Comparison of ENCODE assay signal across 8 mouse cellular contexts in genomic region chr15:98533881-98534627, GRCm38 (mm10). TPM values are rescaled to one million over a fixed set of nuclear protein-coding genes. Genes with fewer than 3 reads are reported as not detected.
DNase-seq lines count a peak whose midpoint lies in the region; ATAC-seq and TF ChIP-seq lines count a peak whose summit lies in the region.

Gene Kansl2, minus strand, starts transcription at chr15:98534264.

- H3K4me3 ChIP-seq in E14TG2a.4 (replicated peaks; ENCODE audit: low read length): peak within 1 kb of the TSS; percentile 94
- peak within 1 kb of the TSS; percentile 78 for H3K4me3 ChIP-seq in forebrain, embryonic 12.5 days (replicated peaks)
- peak within 1 kb of the TSS; percentile 92 for H3K4me3 ChIP-seq in heart, postnatal 0 days (ENCODE audit: low read depth, low read length)
- H3K4me3 ChIP-seq in liver, embryonic 16.5 days (ENCODE audit: low read depth, low read length): peak within 1 kb of the TSS; percentile 89
- H3K4me3 ChIP-seq in neural tube, embryonic 13.5 days: peak within 1 kb of the TSS; percentile 84
- H3K4me3 ChIP-seq in testis, adult 2 months (ENCODE audit: control insufficient read depth, low read depth, low read length): peak within 1 kb of the TSS; percentile 91

- H3K4me1 ChIP-seq in E14TG2a.4 (replicated peaks; ENCODE audit: low read depth, low read length): peaks cover 43% of the 10 kb centered on the region
- H3K4me1 ChIP-seq in forebrain, embryonic 12.5 days: peaks cover 23% of the 10 kb centered on the region
- H3K4me1 ChIP-seq in heart, postnatal 0 days (ENCODE audit: control insufficient read depth, insufficient read depth): peaks cover 11% of the 10 kb centered on the region; the same call in 1 of the 2 replicates
- peaks cover 12% of the 10 kb centered on the region for H3K4me1 ChIP-seq in liver, embryonic 16.5 days (ENCODE audit: control insufficient read depth, low read depth, low read length)
- peaks cover 28% of the 10 kb centered on the region for H3K4me1 ChIP-seq in neural tube, embryonic 13.5 days (replicated peaks)
- peaks cover 7% of the 10 kb centered on the region for H3K4me1 ChIP-seq in testis, adult 2 months (ENCODE audit: control insufficient read depth, insufficient read depth, low read length)

- peak; percentile 100 for ATAC-seq in forebrain, embryonic 12.5 days (ENCODE audit: low FRiP score)
- peak; percentile 100 for ATAC-seq in heart, postnatal 0 days (ENCODE audit: insufficient read depth, low read depth)
- peak; percentile 100 for ATAC-seq in liver, embryonic 16.5 days (ENCODE audit: low read depth)
- ATAC-seq in neural tube, embryonic 13.5 days (ENCODE audit: low read depth): peak; percentile 100

- H3K27ac ChIP-seq in forebrain, embryonic 12.5 days: peak within 1 kb of the TSS; percentile 99
- peak within 1 kb of the TSS; percentile 98 for H3K27ac ChIP-seq in heart, postnatal 0 days (ENCODE audit: low read depth)
- H3K27ac ChIP-seq in liver, embryonic 16.5 days (ENCODE audit: low read length): peak within 1 kb of the TSS; percentile 97
- peak within 1 kb of the TSS; percentile 100 for H3K27ac ChIP-seq in neural tube, embryonic 13.5 days (replicated peaks)
- peak within 1 kb of the TSS; percentile 97 for H3K27ac ChIP-seq in testis, adult 2 months (ENCODE audit: control insufficient read depth, insufficient read depth, low read depth, low read length)

- no peaks in the 10 kb centered on the region for H3K27me3 ChIP-seq in E14TG2a.4 (ENCODE audit: insufficient read depth, low read length)
- no peaks in the 10 kb centered on the region for H3K27me3 ChIP-seq in forebrain, embryonic 12.5 days
- no peaks in the 10 kb centered on the region for H3K27me3 ChIP-seq in heart, postnatal 0 days (ENCODE audit: control insufficient read depth, insufficient read depth, low read length)
- H3K27me3 ChIP-seq in liver, embryonic 16.5 days (ENCODE audit: control insufficient read depth, insufficient read depth, low read depth, low read length): no peaks in the 10 kb centered on the region
- no peaks in the 10 kb centered on the region for H3K27me3 ChIP-seq in neural tube, embryonic 13.5 days
- H3K27me3 ChIP-seq in testis, adult 2 months (ENCODE audit: control insufficient read depth, insufficient read depth, low read length): no peaks in the 10 kb centered on the region

- H3K9me3 ChIP-seq in E14TG2a.4 (ENCODE audit: low read length): no peaks in the 10 kb centered on the region
- H3K9me3 ChIP-seq in forebrain, embryonic 12.5 days: no peaks in the 10 kb centered on the region
- H3K9me3 ChIP-seq in heart, postnatal 0 days (replicated peaks; ENCODE audit: control insufficient read depth, low read length): no peaks in the 10 kb centered on the region
- H3K9me3 ChIP-seq in liver, embryonic 16.5 days (replicated peaks; ENCODE audit: control insufficient read depth, low read length): no peaks in the 10 kb centered on the region
- H3K9me3 ChIP-seq in neural tube, embryonic 13.5 days: no peaks in the 10 kb centered on the region

- TF ChIP-seq EP300 in heart, postnatal 0 days (IDR thresholded peaks at IDR 0.05; ENCODE audit: low read depth): peak; percentile 76; the same call in 1 of the 2 replicates

- peak; percentile 98 for DNase-seq in c-Kit-positive CD71-positive TER-119-positive erythroid progenitor cells, embryonic 14.5 days (ENCODE audit: low spot score)
- DNase-seq in heart, postnatal 0 days (ENCODE audit: low spot score): peak; percentile 99
- DNase-seq in kidney, postnatal 4 days: peak; percentile 97 to 98

- TF ChIP-seq CTCF in E14TG2a.4 (conservative IDR thresholded peaks at IDR 0.05; ENCODE audit: low read length): no peak
- TF ChIP-seq CTCF in heart, postnatal 0 days (IDR thresholded peaks at IDR 0.05; ENCODE audit: low read depth): no peak
- no peak for TF ChIP-seq CTCF in testis, adult 2 months (IDR thresholded peaks at IDR 0.05; ENCODE audit: control insufficient read depth, insufficient read depth, insufficient replicate concordance, low read depth, low read length)

- peak; percentile 98 for TF ChIP-seq POLR2A in testis, adult 2 months (IDR thresholded peaks at IDR 0.05; ENCODE audit: control insufficient read depth, low read depth, low read length)

- H3K9ac ChIP-seq in forebrain, embryonic 12.5 days: peak within 1 kb of the TSS; percentile 93
- peak within 1 kb of the TSS; percentile 91 for H3K9ac ChIP-seq in heart, postnatal 0 days (replicated peaks; ENCODE audit: low read depth, low read length)
- peak within 1 kb of the TSS; percentile 91 for H3K9ac ChIP-seq in liver, embryonic 16.5 days (ENCODE audit: low read depth, low read length)
- peak within 1 kb of the TSS; percentile 94 for H3K9ac ChIP-seq in neural tube, embryonic 13.5 days

- WGBS in forebrain, embryonic 12.5 days: under 1% methylated on average over 69 of the region's 70 CpGs
- 0% methylated on average over 67 of the region's 70 CpGs for WGBS in heart, postnatal 0 days
- WGBS in liver, embryonic 16.5 days (ENCODE audit: insufficient replicate concordance): under 1% methylated on average over 66 of the region's 70 CpGs
- WGBS in neural tube, embryonic 13.5 days: under 1% methylated on average over 69 of the region's 70 CpGs

- peak within 1 kb of the TSS; percentile 82 for H3K4me2 ChIP-seq in forebrain, embryonic 12.5 days
- H3K4me2 ChIP-seq in heart, postnatal 0 days (ENCODE audit: low read depth, low read length): peak within 1 kb of the TSS; percentile 90
- peak within 1 kb of the TSS; percentile 77 for H3K4me2 ChIP-seq in liver, embryonic 16.5 days (ENCODE audit: low read depth, low read length)
- H3K4me2 ChIP-seq in neural tube, embryonic 13.5 days: peak within 1 kb of the TSS; percentile 95

- peaks cover 54% of the 10 kb centered on the region for H3K36me3 ChIP-seq in E14TG2a.4 (ENCODE audit: insufficient read depth, low read length)
- H3K36me3 ChIP-seq in forebrain, embryonic 12.5 days (replicated peaks): peaks cover 33% of the 10 kb centered on the region
- H3K36me3 ChIP-seq in heart, postnatal 0 days (replicated peaks; ENCODE audit: control insufficient read depth, insufficient read depth, low read length): peaks cover 30% of the 10 kb centered on the region
- peaks cover 18% of the 10 kb centered on the region for H3K36me3 ChIP-seq in liver, embryonic 16.5 days (ENCODE audit: control insufficient read depth, insufficient read depth)
- peaks cover 37% of the 10 kb centered on the region for H3K36me3 ChIP-seq in neural tube, embryonic 13.5 days
- peaks cover 2% of the 10 kb centered on the region for H3K36me3 ChIP-seq in testis, adult 2 months (ENCODE audit: control insufficient read depth, insufficient read depth, low read length)

RNA-seq across cellular contexts. Expression of gene Kansl2, which starts in this region (rescaled TPM):
- polyA plus RNA-seq in forebrain, embryonic 12.5 days (2016; fragmentation: Nextera tagmentation; extraction: Ambion mirVana): 178 and 183 TPM in 2 replicates
- total RNA-seq in heart, postnatal 0 days (2014; rRNA removed; ENCODE audit: low replicate concordance): 58.7 and 62.3 TPM in 2 replicates
- 60.7 and 73.1 TPM in 2 replicates for polyA plus RNA-seq in heart, postnatal 0 days (2015; fragmentation: Nextera tagmentation; extraction: Ambion mirVana)
- polyA plus RNA-seq in liver, embryonic 16.5 days (2015; fragmentation: Nextera tagmentation; extraction: Ambion mirVana): 28.3 and 28.5 TPM in 2 replicates
- 132 and 147 TPM in 2 replicates for polyA plus RNA-seq in neural tube, embryonic 13.5 days (2015; fragmentation: Nextera tagmentation; extraction: Ambion mirVana)
- polyA plus RNA-seq in testis, adult 2 months (2012; rRNA removed): 19.8 and 20.1 TPM in 2 replicates

Comparison
In these comparisons a context has a peak if more than half of its experiments do, and no peak if none do; other contexts are left out.
1. Peak in every context shown above with its lines: DNase-seq, ATAC-seq, H3K4me3 ChIP-seq and H3K27ac ChIP-seq.